Mouse (Mus musculus): ENCODE results near the gene Grik3.

Grik3 gene

DNA sequence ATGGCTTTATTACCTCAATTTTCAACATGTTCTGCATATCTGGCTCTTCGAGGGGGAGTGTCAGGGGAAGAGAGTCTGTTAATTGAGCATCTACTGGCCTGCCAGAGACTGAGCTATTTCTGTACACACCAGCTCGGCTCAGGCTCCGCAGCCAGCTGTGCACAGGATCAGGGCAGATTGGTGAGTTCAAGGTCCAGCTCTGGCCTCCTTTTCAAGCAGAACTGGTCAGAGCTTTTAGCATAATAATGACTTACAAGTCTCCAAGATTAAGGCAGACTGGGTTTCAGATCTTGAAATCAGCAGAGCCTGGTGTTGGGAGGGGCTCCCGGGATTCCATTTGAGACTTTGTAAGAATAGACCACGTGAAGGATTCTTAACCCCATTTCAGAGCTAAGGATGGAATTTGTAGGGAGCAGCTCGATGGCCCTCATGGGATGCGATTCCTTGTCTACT, 55.3 kb downstream of the Grik3 start:
- no peak for DNase-seq (ENCODE audit: low spot score)

DNA sequence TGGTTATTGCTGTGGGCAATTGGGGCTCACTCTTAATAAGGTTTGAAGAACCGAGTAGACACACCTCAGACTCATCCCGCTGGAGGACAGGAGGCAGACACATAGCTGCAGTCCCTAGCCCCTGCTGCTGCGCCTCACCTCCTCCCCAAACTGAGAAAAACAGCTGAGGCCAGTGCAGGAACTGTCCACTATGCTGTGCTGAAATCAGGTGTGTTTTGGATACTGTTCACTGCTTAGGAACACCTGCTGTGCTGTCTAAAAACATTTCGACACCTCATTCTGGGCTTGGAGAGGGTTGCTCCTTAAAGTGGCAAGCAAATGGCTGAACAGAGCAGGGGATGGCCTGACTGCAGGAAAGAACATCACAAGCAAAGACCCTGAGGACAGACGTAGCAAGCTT, 57.7 kb downstream of the Grik3 start:
- no peak for DNase-seq (ENCODE audit: low spot score)

DNA sequence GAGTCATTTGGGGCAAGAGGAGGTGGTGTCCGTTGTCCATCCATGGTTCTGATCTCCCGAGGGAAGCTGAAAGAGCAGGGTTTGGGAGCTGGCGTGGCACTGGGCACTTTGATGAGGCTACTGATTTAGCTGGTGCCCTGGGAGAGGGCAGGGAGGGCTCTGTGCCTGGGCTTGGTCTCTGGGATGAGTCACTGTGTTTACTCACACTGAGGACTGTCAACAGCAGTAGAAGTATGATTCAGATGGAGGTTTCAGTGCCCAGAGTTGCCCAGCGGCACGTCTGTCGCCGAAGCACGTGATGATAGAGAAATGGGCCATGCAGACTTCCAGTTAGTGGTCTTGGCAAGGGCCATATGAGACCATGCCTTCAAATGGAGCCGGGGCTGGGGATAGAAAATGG, 63.3 kb downstream of the Grik3 start:
- no peak for DNase-seq (ENCODE audit: low spot score)

DNA sequence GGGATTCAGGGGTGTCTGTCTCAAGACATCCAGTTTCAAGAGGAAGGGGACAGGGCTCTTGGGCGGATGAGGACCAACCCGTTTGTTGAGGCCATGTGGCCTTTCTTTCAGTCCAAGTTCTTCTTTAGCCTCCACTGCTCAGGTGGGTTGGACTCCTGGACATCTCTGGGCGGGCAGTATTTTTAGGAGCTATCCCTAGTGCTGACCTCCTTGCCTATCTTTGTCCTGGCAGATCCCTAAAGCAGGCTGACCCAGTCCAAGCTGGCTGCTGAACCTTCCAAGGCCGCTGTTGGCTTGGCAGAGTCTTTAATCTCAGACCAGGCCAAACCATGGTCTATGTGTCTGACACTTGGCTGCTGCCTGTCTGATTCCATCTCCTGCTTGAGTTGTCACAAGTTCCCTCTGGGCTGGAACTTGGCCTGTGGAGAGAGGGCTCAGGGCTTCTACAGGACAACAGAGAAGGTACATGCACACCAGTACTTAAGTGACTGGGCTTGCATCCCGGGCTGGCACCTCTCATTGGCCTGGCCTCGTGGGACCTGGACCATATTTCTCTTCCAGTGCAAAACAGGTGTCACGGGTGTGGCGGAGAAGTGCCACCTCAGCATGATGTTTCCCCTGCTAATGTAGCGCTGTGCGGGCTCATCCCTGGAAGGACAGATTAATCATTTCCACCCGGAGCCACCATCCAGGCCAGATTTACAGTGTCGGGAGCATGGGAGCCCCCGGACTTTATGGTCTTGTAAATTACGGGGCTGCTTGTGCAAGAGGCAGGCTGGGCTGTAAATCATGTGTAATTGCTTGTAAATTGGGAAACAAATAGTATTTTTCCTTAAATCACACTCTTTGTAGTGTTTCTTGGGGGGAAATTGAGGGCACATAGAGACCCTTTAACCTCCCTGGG, 66.2 kb downstream of the Grik3 start:
- DNase-seq (ENCODE audit: low spot score), result no peak

DNA sequence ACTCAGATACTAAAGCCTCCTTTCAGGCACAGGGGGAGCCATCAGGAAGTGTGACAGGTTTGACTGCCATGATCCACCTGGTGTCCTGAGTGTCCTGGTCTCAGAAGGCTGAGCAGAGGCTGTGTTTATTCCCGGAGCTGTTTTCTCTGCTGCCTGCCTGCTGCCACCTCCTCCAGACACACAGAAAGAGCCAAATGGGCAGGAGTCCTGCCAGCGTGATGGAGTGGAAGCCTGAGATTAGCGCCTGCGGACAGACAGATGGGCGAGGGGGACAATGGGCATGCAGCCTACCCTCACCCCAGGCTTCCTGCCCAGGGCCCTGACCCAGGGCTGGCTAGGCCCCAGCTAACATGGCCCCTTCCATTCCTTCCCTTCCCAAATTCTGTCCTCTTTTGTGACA, 69.1 kb downstream of the Grik3 start:
- no peak for DNase-seq (ENCODE audit: low spot score)

DNA sequence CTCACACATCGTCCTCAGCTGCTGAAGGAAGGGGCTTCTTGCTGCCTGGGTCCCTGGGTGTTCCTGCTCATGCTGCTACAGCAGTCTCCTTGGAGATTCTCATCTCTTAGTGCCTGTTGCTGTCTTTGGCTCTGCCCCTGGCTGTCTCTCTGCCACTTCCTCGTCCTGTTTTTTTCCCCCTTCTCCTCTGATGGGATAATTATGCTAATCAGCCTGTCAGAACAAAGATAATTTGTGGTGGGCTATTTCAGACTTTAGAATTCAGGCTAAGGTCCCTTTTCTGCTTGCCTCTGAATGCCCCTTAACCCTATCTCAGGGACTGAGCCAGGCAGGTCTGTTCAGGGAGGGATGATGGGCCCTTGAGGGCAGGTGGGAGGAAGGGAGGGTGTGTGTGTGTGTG, 70.3 kb downstream of the Grik3 start:
- DNase-seq (ENCODE audit: low spot score), result no peak

DNA sequence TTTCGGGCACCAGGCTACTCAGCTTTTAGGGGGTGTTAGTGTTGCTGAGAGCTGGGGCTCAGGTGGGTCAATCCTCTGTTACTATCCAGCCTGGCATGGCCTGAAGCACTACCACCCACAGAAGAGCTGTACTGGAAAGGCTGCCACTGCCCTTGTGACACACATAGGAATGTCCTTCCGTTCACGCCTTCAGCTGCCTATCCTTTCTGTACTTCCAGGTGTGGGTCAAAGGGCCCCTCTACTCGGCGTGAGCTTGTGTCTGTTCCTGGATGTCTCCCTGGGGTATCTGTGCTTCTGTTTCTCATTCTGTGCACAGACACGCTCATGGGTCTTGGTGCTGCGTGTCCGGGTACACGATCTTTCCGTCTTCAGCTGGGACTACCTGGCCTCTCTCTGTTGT, 73.1 kb downstream of the Grik3 start:
- no peak for DNase-seq (ENCODE audit: low spot score)

DNA sequence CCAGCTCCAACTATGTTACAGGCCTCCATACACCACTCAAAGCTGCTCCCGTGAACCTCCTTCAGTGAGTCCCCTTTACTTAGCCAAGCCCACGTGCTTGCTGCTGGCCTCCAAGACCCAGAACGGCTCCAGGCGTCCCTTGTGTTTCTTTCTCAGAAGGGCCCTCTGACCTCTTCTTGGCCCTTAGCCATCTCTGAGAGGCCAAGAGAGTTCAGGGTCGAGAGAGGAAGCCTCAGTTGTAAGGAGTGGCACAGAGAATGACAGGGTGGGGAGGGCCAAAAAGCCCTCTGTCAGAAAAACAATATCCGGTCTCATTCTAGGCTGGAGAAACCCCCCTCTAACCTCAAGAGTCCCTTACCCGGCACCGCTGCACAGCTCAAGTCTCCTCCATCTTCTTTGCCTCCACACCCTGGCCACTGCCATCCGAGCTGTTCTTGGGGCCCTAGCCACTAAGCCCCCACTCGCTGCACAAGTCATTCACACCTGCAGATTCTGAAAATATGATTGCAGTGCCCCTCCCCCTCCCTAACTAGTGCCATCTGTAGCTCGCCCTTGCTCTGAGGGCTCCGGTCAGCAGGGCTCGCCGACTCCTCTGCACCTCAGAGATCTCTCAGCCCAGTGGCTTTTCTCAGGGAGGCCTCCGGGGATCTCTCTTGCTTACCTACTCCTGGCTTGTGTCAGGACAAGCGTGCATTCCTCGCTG, 73.7 kb downstream of the Grik3 start:
- DNase-seq (ENCODE audit: low spot score), result peak; percentile 8

DNA sequence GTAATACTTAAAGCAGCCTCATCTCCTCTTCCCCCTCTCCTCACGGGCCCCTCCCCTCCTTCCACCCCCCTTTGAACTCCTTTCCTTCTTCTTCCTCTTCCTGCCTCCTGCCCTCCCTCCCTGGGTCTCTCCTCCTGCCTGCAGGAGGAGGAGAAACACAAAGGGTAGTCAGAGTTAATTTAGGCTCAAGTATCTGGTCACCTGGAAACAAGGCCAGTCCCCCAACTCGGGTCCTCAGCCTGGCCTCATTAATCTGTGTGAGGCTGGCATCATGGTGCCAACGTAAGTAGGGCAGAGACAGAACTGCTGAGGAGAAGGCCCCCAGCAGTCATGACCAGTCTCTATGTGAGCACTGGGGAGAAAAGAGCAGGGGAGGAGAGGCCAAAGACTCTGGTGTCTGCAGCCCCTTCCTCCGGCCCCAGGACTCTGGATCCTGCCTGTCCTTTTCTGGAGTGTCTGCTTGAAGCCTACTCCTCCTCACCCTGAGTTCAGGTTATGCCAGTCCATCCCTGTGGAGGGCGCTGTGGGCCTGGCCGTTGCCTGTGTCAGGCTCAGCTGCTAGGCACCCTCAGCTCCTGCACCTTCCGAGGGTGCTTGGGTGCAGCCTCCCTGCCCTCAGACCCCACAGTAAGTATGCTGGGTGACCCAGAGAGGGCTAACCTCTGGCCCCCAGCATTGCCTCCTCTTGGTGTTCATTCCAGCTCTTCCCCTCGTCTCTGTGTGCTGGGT, 75.4 kb downstream of the Grik3 start:
- DNase-seq (ENCODE audit: low spot score), result no peak

DNA sequence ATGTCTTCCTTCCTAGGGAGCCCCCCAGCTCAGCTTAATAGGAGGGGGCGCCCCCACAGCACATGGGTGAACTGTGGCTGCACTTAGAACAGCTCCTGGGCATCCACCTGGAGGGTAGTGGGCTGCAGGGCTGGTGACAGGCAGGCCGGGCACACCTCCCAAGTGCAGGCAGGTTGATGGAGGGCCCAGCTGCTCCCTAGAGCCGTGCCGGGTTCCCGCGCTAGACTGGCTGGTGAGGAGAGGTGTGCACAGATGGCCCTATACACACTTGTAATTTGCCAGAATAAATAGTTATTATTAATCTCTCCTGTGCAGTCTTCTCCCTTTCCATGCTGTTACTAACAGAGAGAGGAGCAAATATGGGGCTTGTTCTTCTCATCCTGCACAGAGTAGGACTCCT, 77.7 kb downstream of the Grik3 start:
- no peak for DNase-seq (ENCODE audit: low spot score)

DNA sequence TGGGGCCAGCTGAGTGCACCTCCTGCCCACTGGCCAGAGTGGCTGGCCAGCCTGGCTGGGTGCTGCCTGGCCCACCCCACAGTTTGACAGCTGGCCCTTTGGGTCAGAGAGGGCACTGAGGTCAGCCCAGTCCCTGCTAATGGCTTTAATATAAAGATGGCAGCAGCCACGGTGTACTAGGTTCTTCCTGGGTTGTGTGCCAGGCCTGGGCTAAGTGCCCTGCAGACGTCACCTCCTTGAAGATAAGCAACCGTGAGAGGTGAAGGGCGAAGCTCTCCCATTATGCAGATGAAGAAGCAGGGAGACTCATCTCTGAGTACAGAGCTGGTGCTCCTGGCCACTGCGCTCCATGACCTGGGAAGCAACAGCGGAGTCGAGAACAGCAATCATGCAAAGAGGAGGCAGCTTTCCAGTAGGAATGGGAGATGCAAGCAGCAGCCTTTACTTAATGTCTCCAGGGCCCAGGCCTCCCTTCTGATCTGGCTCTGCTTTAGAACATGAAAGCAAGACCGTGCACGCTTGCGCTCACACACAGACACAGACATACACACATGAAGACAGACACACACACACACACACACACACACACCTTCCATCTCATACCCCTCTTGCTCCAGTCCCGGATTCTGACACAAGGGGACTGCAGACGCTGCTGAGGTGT, 81.3 kb downstream of the Grik3 start:
- DNase-seq (ENCODE audit: low spot score), result no peak

DNA sequence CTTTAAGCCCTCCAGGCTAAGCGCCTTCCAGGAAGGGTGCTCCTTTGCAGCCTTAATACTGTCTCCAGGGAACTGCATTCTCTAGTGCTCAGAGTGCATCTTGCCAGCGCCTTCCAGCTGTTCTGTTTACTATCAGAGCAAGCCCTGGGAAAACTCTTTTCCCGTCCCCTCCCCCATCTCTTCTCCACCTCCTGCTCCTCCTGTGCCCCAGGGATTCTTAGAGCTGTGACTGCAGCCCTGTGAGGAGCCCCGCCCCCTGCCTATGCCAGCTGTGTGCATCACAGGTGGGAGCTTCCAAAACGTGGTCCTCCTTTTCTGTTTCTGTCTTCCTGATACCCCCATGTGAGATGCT, 81.8 kb downstream of the Grik3 start:
- DNase-seq (ENCODE audit: low spot score), result no peak

DNA sequence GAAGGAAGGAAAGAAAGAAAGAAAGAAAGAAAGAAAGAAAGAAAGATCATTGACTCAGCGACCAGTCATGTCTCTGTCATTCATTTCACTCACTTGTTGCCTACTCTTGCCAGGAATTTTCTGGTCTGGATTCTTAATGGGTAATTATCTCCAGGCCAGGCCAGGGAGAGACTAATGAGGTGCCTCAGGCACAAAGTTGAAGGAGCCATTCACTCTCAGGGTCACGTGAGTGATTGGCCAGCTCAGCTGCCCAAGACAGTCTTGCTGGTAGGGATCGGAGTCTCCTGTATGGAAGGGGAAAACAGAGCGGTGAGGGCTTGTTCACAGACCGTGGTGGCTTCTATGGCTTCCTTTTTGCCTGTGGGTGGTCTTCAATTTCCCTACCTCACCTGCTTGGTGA, 82.5 kb downstream of the Grik3 start:
- DNase-seq (ENCODE audit: low spot score), result no peak

DNA sequence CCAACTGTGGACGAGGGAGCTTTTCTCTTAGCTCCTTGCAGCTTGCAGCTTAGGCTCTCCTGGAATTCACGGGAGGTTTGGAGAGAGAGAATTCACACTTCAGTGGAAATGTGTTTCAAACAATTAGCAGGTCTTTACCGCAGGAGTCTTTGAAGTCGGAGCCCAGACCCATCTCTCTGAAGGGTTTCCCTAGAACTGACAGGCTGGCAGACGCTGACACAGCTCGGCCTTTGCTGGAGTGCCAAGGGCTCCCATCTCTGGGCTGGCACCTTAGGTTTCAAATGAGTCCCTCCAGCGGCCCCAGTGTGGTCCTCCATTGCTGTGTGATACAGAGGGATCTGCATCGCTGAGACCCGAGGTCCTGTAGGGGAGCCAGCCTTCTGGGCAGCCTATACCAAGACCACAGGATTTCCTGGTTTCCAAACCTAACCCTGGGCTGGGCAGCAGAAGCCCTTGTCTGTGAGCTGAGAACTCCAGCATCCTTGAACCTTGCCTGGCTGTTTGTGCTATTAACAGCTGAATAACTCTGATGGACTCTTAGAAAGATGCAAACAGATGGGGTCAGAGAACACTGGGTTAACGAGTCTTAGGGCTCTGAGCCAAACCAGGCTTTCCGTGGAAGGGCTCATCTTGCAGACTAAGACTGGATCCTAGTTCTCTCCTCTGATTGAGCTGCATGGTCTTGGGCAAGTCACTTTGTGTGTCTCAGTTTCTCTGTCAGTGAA, 83.6 kb downstream of the Grik3 start:
- DNase-seq (ENCODE audit: low spot score), result no peak

DNA sequence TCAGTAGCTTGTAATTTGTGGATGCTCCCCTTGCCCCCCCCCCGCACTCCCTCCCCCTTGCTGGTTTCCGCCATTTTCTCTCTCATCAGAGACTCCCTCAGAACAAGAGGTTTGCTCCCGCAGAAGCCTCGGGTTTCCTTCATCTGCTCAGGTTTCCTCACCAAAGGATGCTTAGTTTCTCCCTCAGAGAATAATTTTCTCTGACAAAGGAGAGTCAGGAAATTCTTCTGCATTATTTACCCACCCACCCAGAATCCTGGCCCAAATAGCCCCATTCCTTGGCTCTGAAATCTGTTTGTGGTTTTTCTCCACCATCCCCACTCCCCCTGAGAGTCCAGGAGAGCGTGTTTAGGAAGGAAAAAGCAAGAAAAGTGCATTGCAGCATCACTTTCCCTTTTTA, 89.8 kb downstream of the Grik3 start:
- no peak for DNase-seq (ENCODE audit: low spot score)

DNA sequence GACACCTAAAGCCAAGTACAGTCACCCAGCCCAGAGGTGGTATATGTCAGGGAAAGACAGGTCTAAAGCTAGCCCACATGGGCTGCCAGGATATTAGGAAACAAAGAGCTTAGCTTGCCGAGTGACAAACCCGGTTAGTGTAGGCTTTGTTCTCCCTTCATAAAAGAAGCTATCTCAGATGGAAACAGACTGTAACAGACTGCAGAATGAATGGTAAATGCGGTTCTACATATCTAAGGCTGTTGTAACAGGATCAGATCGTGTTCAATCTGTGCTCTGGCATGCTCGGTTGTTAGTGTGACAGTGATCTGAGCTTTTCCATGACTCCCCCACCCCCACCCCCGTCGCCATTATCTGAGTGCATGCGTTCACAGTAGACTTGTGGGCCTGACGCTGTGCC, 92.8 kb downstream of the Grik3 start:
- DNase-seq (ENCODE audit: low spot score), result no peak

DNA sequence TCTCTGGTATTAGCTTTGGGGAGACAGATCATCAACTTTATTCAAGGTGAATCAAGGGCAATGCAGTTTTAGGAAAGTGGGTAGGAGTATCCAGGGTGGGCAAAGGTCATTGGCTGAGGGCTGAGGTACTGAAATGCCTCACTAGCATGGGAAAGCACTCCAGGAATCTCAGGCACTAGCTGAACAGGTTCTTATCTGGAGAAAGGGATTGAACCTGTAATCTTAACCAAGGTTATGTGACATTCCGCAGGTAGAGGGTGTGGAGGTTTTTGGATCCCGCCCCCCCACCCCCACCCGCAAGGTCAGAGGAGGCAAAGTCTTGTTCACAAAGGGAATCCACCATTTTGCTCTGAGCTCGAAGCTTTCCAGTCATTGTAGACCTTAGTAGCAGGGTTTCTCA, 93.4 kb downstream of the Grik3 start:
- no peak for DNase-seq (ENCODE audit: low spot score)

DNA sequence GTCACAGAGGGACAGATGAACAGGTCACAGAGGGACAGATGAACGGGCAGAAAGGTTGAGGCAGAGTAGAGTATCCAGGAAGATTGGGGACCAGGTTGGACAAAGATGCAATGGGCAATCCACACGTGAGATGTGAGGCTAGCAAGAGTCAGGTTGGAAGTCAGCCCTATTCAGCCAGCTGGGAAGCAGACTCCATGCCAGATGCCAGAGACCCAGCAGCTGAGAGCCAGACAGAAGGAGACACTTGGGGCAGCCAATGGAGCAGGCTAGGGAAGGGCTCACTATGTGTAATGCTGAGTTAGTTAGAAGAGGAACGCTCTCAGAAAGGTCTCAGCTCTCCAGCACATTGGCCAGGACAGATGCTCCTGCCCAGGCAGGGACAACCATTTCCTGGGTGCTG, 94.2 kb downstream of the Grik3 start:
- no peak for DNase-seq (ENCODE audit: low spot score)

DNA sequence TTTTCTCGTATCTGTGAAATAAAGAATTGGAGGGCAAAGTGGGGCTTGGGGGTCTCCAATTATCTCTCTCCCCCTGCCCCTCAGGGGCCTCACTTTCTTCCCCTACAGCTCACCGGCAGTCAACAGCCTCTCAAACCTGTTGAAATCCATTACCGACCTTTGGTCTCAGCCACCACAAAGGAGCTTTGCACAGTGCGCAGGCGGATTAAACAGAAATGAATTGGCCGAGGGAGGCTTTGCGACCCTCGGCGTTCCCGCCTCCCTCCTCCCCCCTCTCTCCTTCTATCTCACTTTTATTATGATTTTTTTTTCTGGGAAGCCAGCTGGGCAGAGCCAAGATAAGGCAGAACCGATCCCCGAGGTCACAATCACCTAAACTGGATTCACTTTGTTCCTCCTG, 97.1 kb downstream of the Grik3 start:
- no peak for DNase-seq (ENCODE audit: low spot score)

DNA sequence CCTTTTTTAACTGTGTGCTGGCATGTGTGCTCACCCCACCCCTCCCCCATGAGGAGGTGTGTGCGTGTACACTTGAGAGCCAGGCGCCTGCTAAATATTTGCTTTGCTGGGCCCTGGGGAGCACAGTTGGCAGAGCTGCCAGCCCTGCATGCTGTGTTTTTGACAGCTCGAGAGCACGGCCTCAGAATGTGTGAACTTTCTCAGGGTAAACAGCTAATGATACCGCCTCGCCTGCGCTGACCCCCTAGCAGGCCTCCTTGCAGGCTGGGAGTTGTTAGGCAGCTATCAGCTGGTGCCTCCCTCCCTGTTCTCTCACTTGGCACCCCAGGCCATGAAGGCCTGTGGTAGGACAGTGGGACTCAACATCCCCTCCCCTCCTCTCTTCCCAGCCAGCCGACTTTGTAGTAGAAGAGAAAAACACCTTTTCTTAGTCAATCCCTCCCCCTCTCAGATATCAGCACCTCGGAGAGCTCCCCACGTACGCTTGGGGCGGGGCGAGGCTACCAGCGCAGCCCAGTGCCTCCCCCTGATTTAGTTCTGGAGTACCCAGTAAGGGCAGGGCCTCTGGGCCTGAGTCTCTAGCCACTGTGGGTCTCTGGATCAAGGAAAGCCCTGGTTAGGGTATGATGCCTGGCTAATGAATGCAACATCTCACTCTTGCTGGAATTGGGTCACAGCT, 99.9 kb downstream of the Grik3 start:
- no peak for DNase-seq (ENCODE audit: low spot score)

DNA sequence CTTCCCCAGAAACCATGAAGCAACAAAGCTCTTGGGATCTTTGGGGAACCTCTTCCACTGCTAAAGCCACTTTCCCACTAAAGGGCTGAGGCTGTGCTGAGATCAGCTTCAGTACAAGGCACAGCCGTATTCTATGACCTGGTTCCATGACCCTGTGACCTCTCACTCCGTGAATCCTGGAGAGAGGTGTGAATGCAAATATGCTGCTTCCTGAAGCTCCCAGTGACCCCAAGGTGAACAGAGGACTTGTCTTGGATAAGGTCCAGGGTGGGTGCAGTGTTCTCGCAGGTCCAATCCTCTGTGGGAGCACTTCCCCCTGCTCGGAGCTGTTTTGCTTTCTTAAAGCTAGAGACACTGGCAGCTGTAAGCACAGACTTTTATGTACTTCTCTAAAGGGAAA, 102.2 kb downstream of the Grik3 start:
- DNase-seq (ENCODE audit: low spot score), result no peak
